Mouse (Mus musculus): ENCODE results near the gene Cpsf4.

DNA sequence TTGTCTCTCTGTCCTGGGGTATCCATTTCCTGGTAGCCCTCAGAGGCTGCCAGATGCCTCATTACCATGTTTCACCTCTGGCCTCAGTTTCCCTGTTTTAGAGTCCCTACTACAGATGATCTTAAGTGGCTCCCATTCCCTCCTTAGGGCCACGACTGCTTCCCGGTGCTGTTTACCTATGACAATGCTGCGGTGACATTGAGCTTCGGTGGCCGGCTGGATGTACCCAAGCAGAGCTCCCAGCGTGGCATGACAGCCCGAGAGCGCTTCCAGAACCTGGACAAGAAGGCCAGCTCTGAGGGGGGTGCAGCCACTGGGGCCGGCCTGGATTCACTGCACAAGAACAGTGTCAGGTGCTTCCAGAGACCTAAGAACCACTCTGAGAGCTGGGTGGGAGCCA is 40.4 kb upstream of the Cpsf4 start:
- TF ChIP-seq POLR2A (IDR thresholded peaks at IDR 0.05; ENCODE audit: insufficient read length, low read depth) (no peak), CEBPB (IDR thresholded peaks at IDR 0.05; ENCODE audit: insufficient read depth, poor library complexity, severe bottlenecking) (no peak), E2F4 (IDR thresholded peaks at IDR 0.05; ENCODE audit: insufficient read depth) (no peak), USF1 (IDR thresholded peaks at IDR 0.05; ENCODE audit: low read depth) (no peak), POLR2AphosphoS2 (IDR thresholded peaks at IDR 0.05; ENCODE audit: insufficient read length, low read depth) (no peak)
